Mouse (Mus musculus) lung, adult 18-20 months (tissue): ENCODE results near the gene Fbl.
"Not testable (repeated sequence)": the region's sequence is repeated elsewhere in the genome, so short reads cannot be mapped to it uniquely, and the experiment has no call there.

Experiments
- DNase-seq, 2 experiments: peaks; one replicate each; pipeline ENCODE4 v3.0.0; 2022; ENCODE audit warnings: mixed read lengths in 2 of 2

Fbl gene

DNA sequence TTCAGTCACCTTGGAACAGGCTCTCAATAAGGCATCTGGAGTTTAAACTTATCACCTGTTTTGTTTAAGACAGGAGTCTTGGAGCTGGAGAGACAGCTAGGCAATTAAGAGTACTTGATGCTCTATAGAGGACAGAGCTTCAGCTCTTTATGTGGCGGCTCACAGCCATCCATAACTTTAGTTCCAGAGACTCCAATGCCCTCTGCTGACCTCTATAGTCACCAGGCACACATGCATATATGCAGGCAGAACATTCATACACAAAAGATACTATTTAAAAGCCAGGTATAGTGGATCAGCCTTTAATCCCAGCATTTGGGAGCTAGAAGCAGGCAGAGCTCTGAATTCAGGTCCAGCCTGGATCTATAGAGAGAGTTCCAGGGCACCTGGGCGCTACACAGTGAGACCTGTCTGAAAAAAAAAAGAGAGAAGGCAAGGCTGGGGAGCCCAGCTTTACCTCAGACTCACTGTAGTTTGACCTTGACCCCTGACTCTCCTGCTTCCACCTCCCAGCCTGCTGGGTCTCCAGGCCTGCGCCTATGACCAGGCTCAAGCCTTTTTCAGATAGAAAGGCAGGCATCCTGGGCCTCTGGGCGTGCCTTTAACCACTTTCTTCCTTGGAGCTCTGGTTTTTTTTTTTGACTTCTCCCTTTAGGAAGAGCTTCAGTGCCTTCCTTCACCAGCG lies 26.0 kb downstream of the Fbl start:
- no peak for DNase-seq

DNA sequence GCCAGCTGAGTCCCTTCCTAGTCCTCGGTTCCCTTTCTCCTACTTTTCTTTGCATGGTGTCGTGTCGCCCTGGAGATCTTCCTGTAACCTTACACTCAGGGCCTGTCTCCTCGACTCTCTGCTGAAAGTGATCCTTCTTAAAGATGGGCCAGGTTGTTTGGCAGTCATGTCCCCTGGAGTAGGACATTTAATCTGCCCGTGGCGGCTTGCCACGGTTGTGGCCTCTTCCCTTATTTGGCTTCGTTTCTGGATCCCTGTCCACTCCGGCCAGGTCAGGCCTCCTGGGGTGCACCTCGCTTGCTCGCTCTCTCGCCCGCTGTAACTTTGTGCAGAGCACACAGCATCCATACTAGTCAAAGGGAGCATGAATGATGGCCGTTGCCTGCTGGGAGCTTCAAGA lies 27.0 kb downstream of the Fbl start:
- DNase-seq = no peak

DNA sequence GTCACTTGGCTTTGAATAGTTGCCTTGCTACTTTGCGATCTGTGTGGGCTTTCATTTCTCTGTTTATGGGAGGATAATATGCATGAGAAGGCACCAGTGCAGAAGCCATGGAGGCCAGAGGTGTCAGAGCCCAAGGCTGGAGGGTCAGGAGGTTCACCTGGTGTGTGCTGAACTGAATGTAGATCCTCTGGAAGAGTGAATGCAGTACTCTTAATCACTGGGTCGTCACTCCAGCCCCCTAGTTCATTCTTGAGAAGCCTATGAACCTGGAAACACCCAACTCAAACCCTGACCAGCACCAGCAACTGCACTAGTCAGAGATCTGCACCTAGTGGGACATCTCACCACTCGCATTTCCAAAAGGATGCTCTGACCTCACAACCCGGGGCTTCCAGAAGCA lies 29.5 kb downstream of the Fbl start:
- no peak for DNase-seq

DNA sequence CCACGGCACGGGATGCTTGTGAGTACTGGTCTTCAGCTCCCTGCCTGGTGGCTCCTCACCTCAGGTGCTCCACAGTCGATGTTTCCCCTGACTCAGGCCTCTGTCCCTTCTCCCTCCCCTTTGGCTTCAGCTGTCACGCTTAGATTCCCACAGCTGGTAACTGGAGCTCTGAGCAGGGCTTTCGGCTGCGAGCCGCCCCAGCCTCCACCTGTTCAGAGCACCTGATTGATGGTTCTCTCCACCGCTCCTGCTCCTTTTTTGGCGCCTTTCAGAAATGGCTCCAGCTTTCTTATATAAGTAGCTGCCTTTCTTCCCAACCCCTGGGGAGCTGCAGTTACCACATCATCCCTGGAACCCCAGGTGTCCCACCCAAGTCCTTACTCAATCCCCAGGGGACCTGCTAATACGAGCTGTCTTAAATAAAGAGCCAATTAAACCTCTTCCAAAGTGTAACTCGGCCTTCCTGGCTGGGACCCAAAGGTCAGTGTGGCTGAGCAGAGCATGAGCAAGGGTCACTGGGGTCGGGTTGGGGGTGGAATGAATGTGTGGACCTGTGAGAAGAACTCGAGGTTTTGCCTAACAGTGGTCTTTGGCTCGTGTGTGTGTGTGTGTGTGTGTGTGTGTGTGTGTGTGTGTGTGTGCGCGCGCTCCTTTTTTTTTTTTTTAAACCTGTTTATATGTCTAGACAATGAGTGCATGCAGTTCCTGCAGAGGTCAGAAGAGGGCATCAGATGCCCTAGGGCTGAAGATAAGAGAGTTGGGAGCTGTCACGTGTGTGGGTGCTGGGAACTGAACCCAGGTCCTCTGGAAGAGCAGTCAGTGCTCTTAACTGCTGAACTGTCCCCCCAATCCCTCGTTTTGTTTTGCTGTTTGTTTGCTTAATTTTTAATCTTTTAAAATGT lies 33.9 kb downstream of the Fbl start:
- no peak for DNase-seq

DNA sequence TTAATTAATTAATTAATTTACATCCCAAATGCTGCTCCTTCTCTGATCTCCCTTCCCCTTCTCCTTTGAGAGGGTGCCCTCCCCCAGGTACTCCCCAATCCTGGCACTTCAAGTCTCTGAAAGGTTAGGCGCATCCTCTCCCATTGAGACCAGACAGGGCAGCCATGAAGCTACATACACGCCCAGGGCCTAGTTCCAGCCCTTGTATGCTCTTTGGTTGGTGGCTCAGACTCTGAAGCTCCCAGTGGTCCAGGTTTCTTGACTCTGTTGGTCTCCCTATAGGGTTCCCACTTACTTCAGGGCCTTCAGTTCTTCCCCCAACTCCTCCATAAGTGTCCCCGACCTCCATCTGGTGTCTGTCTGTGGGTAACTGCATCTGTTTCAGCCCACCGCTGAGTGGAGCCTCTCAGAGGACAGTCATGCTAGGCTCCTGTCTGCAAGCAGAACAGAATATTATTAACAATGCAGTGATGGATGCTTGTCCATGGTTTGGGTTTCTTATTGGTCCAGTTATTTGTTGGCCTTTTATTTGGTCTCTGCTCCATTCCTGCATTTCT lies 36.6 kb downstream of the Fbl start:
- no peak for DNase-seq

DNA sequence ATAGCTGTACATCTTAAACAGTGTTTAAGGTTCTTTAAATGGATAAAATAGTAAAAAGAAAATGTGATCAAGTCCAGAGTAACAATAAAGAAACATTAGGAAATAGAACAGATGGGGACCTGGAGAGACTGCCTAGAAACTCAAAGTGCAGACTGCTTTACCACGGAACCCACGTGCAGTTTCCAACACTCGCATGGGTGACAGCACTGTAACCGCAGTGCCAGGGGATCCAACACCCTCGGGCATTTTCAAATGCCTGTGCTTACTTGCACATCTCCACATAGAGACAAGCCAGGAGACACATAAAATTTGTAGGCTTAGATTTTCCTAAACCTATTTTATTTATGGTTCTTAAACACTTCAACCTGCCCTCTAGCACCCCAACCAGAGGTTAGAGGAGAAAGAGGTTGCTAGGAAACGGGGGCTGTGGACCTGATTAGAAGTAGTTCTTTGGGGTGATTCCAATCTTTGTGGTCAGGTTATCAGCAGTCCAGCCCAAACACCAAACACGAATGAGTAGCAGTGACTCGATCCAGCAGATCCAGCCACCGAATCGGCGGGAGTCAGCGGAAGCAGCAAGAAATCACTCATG lies 39.0 kb downstream of the Fbl start:
- DNase-seq = no peak

DNA sequence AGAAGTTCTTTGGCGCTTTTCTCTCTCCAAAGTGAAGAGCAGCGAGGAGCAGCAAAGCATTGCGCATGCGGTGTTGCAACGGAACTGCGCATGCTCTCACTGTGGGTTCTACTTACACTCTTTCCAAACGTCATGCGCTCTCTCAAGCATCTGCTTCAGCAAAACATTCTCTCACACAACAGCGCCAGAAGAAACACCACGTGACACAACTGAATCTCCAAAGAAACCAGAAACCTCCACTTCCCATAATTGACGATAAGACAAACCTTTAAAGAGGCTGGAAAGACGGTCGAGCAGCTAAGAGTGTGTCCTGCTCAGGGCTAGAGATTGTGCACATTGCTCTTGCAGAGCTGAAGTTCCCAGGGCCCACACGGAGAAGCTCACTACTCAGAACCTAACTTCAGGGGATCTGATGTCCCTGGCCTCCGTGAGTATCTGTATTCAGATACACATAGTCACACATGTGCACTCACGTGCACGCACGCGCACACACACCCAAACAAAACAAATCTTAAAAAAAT lies 39.5 kb downstream of the Fbl start:
- peak; percentile 73 to 82 for DNase-seq

DNA sequence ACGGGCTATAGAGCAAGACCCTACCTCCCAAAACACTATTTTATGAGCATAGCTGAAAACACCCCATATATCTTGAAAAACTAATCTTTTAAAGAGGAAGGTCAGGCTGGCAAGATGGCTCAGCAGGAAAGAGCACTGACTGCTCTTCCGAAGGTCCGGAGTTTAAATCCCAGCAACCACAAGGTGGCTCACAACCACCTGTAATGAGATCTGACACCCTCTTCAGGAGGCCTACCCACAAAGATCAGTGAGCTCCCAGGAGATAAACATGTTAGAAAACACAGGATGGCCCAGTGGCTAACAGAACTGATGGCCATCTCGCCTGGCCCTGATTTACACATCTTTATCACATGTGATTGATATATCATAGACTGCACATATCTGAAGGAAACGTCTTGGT lies 41.2 kb downstream of the Fbl start:
- no peak for DNase-seq

DNA sequence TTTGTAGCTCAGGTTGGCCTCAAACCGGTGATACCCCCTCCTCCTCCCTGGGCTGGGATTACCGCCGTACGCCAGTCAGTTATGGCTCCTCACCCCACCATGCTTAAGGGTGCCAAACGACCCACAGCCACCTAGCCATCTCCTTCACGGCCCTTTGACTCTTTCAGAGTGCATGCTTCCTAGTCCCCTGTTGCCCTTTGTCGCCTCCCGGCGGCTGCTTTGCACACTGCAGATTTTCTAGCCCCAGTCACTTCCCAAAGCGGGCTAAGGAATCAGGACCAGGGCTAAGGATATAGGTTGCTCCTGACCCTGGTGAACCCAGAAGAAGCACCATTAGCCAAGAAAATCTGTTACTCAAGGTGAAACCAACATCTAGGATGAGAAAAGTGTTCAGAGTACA lies 44.6 kb downstream of the Fbl start:
- peak; percentile 56 to 64 for DNase-seq

DNA sequence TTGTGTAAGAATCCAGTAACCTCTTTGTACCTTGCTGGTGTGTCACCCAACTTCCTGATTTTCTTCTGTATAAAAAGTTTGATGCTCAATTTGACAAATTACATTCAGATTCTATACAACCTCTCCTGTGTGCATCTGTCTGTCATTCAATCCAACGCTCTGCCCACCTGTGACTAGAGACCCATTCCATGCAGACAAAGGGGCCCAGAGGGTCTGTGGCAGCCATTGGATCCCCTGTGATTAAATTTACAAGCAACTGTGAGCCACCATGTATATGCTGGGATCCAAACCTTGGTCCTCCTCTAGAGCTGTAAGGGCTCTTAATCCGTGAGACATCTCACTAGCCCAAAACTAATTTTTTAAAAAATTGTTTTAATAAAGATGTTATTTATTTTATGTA lies 46.4 kb downstream of the Fbl start:
- not testable (repeated sequence) for DNase-seq

DNA sequence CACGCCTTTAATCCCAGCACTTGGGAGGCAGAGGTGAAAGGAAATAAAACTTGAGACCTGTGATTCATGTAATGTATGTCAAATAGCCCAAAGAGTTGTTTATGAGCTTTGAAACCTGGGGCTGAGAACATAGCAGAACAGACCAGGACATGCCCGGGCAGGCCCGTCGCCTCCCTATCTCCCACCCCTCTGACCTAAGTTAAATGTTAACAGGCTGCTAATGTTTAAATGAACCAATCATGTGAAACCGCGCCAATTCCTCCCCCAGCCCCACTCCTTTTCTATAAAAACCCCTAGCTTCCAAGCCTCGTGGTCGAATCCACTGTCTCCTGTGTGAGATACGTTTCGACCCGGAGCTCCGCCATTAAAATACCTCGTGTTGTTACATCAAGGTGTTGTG lies 48.3 kb downstream of the Fbl start:
- not testable (repeated sequence) for DNase-seq

DNA sequence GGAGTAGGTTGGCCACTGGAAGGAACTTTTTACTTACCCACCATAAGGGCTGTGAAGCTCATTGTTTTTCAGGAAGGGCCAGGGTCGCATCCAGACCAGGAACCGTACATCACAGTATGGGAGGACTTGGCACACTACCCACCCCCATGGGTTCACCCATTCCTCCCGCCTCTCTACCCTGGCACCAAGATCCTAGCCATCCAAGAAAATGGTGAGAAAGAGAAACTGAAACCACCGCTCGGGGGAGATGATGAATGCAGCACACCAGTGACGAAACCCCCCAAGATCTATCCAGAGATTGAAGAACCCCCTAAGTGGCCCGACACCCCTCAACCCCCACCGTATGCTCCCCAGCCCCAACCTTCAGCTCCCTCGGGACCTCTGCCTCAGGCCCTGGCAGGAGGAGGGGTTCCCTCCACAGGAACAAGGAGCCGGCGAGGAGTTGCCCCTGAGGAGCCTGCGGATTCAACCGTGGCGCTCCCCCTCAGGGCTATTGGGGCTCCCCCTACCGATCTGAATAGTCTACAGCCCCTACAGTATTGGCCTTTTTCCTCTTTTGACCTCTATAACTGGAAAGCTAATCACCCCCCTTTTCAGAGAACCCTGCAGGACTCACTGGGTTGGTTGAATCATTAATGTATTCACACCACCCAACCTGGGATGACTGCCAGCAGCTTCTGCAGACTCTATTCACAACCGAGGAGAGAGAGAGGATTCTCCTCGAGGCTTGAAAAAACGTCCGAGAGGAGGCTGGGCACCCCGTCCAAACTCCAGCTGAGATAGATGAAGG lies 49.6 kb downstream of the Fbl start:
- not testable (repeated sequence) for DNase-seq

DNA sequence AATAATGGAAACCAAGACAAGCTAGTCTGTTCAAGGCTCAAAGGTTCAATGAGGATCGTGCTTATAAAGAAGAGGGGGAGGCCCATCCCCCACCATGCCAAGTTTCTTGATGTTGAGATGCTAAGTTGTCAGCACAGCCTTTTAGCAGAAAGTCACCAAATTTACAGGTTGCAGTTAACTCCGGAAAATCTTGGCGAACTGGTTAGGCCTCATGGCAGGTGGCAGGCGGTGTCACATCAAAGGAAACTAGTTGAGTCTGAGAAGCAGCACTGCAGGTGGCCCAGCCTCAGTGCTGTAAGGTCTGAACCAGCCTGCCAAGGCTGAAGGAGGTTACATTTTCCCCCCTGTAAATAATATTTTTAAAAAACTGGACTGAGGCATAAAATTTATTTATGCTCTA lies 57.3 kb downstream of the Fbl start:
- not testable (repeated sequence) for DNase-seq

DNA sequence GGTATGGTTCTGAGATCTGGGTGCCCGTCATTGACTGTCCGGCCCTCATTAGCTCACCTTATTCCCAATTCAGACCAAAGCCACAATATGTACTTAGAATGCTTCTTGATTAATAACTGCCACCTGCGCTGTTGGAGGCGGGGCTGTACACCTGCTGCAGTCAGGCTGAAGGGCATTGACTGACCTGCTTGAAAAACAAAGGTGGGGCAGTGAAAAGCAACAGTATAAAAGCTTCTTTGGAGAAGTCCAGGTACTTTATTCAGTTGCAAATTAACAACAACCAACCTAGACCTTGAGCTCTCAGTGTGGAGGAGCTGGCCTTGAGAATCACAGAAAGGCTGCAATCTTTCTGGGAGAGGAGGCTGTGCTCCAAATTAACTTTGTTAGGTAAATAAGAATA lies 57.9 kb downstream of the Fbl start:
- not testable (repeated sequence) for DNase-seq
